Mouse (Mus musculus) lung, adult 2 months (tissue): ENCODE measurements around the gene Tas2r135. TPM values are rescaled to one million over a fixed set of nuclear protein-coding genes. Genes with fewer than 3 reads are reported as not detected.

Experiments
- DNase-seq: peaks from one replicate; pipeline ENCODE4 v3.0.0; 2022
- H3K4me1 ChIP-seq: fragments of 200-500 bp; 2 replicates; pipeline ENCODE4 v1.6.1; 2011; ENCODE audit warnings: low read length; ENCODE audit not compliant: control insufficient read depth, insufficient read depth
- H3K4me3 ChIP-seq: fragments of 200-500 bp; replicated peaks from 2 replicates; pipeline ENCODE3; 2011; ENCODE audit warnings: low read depth, mild to moderate bottlenecking, control low read depth, low read length; ENCODE audit errors: extremely low read depth
- CTCF ChIP-seq: fragments of 200-500 bp; IDR thresholded peaks from 2 replicates; pipeline ENCODE4 v1.5.1; 2011; ENCODE audit warnings: mild to moderate bottlenecking, low read length, control low read depth; ENCODE audit not compliant: insufficient read depth
- POLR2A ChIP-seq: fragments of 200-500 bp; IDR thresholded peaks from 2 replicates; pipeline ENCODE4 v1.6.1; 2011; ENCODE audit warnings: low read depth, mild to moderate bottlenecking, control low read depth, low read length, borderline replicate concordance; ENCODE audit errors: extremely low read depth
- WGBS: fragments of 180-500 bp; shearing (Covaris S2); methylation state at CpG from one replicate; pipeline ENCODE4 v1.1.7; 2018; 5-methylcytosine and 5-hydroxymethylcytosine counted together
- polyA plus RNA-seq: library from polyadenylated mRNA; depleted of rRNA; stranded (reverse); fragments of >200 nt; gene quantifications from 2 replicates; pipeline ENCODE4 v1.2.3, GENCODE M21; 2012; rRNA removed

Tas2r135 gene
- polyA plus RNA-seq: 0.50 TPM in 1 of 2 replicates, not detected in the other

DNA sequence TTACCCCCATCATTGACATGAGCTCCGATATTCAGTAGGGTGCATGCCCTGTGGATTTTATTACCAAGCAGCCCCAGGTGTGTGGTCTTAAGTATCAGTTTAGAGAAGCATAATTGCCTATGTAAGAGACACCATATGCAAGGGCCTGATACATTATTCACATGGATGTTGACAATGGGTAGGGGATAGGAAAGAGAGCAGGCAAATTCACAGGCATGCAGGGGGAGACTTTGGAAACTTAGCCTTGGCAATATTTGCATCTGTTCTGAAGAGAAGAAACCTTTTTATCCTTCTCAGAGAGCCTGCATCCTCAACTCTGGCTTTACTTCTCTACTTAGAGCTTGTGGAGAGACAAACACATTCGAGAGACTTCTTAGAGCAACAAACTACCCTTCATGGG lies at the start of gene Tas2r135:
Tas2r135 (plus strand) TSS at position 301 of the 400 bp plus-strand sequence.
- Histone ChIP-seq H3K4me1 (no peaks in the 10 kb centered on the region), H3K4me3 (no peak within 1 kb of the TSS)
- 74% methylated on average over 2 of the region's 2 CpGs for WGBS
- DNase-seq: no peak
- no peak for TF ChIP-seq CTCF
- no peak for TF ChIP-seq POLR2A

DNA sequence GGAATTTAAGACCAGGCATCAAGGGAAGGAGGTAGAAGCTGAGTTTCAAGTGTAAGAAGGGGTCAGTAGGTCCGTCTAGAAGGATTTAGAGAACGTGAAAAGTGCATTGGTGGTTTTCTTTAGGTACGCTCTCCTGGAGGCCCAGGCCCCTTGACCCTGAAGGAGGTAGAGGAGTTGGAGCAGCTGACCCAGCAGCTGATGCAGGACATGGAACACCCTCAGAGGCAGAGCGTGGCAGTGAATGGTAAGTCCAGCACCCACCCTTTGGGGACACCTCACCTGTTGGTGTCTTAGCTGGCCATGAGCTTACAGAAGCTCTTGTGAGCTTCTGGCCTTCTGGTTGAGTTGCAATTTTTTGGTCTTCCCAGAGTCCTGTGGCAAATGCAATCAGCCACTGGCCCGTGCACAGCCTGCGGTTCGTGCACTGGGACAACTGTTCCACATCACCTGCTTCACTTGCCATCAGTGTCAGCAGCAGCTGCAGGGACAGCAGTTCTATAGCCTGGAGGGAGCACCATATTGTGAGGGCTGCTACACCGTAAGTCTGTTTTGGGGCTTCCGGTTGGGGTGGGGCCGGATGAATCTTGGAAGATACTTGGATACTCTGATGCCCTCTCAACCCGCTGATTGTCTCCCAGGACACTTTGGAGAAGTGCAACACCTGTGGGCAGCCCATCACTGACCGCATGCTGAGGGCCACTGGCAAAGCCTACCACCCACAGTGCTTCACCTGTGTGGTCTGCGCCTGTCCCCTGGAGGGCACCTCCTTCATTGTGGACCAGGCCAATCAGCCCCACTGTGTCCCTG lies 49.2 kb upstream of the Tas2r135 start:
- peaks cover 34% of the 10 kb centered on the region for H3K4me1 ChIP-seq
- no peak for DNase-seq
- TF ChIP-seq CTCF (no peak), POLR2A (no peak)
- WGBS: 86% methylated on average over 13 of the region's 13 CpGs
- H3K4me3 ChIP-seq: no peak overlapping the region

DNA sequence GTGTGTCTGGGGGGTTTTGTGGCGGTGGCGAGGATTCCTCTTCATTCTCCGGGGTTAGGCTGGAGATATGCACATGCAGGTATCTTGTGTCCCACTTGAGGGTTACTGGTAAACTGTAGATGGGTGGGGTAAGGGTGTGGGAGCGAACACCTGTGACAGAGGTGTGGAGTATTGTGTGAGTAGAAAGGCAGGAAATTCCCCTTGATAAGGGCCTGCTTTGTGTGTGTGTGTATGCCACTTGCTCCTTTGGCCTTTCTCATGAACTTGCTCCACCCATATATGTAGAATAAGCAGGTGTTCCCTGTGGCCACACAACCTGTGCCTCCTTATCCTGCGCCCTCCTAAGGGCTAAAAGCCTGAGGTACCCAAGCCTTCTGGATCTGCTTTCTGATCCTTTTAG lies 48.3 kb upstream of the Tas2r135 start:
- DNase-seq: no peak
- TF ChIP-seq POLR2A (no peak), CTCF (no peak)
- peaks cover 29% of the 10 kb centered on the region for H3K4me1 ChIP-seq
- WGBS: 79% methylated on average over 5 of the region's 5 CpGs
- no peak overlapping the region for H3K4me3 ChIP-seq

- WGBS: 46% methylated on average over 6 of the region's 6 CpGs
- H3K4me1 ChIP-seq: peaks cover 26% of the 10 kb centered on the region
- TF ChIP-seq POLR2A (no peak), CTCF (no peak)
- DNase-seq: no peak
- H3K4me3 ChIP-seq: no peak overlapping the region
Observed at GRCm38 (mm10) chr6:42357901-42358300, 47.3 kb upstream of the Tas2r135 start.

- WGBS: 72% methylated on average over 12 of the region's 12 CpGs
- H3K4me3 ChIP-seq: no peak overlapping the region
- DNase-seq: no peak
- TF ChIP-seq CTCF: no peak
- no peak for TF ChIP-seq POLR2A
- peaks cover 20% of the 10 kb centered on the region for H3K4me1 ChIP-seq
Observed at GRCm38 (mm10) chr6:42358901-42359300, 46.3 kb upstream of the Tas2r135 start.

GRCm38 (mm10) chr6:42359364-42360147 lies 45.7 kb upstream of the Tas2r135 start:
- 41% methylated on average over 9 of the region's 9 CpGs for WGBS
- TF ChIP-seq POLR2A: peak; percentile 16; the same call in 1 of the 2 replicates
- no peak for TF ChIP-seq CTCF
- H3K4me3 ChIP-seq: no peak overlapping the region
- DNase-seq: no peak
- H3K4me1 ChIP-seq: peaks cover 15% of the 10 kb centered on the region

- TF ChIP-seq POLR2A (no peak), CTCF (no peak)
- WGBS: 77% methylated on average over 6 of the region's 6 CpGs
- H3K4me1 ChIP-seq: peaks cover 10% of the 10 kb centered on the region
- no peak overlapping the region for H3K4me3 ChIP-seq
- DNase-seq: no peak
Observed at GRCm38 (mm10) chr6:42360231-42360840, 44.9 kb upstream of the Tas2r135 start.

- DNase-seq: no peak
- Histone ChIP-seq H3K4me3 (no peak overlapping the region), H3K4me1 (peaks cover 10% of the 10 kb centered on the region)
- WGBS: 85% methylated on average over 13 of the region's 13 CpGs
- TF ChIP-seq CTCF: no peak
- no peak for TF ChIP-seq POLR2A
Observed at GRCm38 (mm10) chr6:42361041-42361895, 44.0 kb upstream of the Tas2r135 start.

GRCm38 (mm10) chr6:42362074-42362473 lies 43.2 kb upstream of the Tas2r135 start:
- TF ChIP-seq CTCF (no peak), POLR2A (no peak)
- Histone ChIP-seq H3K4me1 (peaks cover 8% of the 10 kb centered on the region), H3K4me3 (no peak overlapping the region)
- DNase-seq: no peak
- WGBS: 54% methylated on average over 1 of the region's 1 CpGs

DNA sequence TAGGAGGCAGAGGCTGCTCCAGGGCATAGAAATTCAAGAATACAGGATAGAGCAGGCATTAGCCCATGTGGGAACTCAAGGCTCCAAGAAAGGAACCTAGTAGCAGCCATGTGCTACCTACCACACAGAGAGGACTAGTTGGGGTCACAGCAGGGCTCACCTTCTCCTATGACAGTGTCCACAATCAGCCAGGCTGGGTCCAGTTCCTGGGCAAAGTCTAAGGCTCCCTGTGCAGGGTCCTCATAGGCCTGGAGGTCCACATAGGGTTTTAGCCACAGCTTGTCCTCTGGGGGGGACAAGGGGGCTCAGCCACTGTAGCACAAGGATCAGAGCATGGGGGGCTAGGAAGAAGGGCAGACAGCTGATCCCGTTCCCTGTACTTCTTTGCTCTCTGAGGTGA lies 42.7 kb upstream of the Tas2r135 start:
- DNase-seq: no peak
- Histone ChIP-seq H3K4me1 (peaks cover 8% of the 10 kb centered on the region), H3K4me3 (no peak overlapping the region)
- TF ChIP-seq CTCF (no peak), POLR2A (no peak)
- WGBS: 65% methylated on average over 1 of the region's 1 CpGs
